Mouse (Mus musculus) telencephalon, adult 2 months (tissue): Measurements from ENCODE around the gene Vamp5.
A peak's percentile ranks its signal among the peaks of the same experiment; 100 is the strongest.

Source experiments
- DNase-seq: peaks from one replicate; pipeline ENCODE4 v3.0.0-alpha.2; 2011; ENCODE audit warnings: low read depth, low spot score

The Vamp5 gene

DNA sequence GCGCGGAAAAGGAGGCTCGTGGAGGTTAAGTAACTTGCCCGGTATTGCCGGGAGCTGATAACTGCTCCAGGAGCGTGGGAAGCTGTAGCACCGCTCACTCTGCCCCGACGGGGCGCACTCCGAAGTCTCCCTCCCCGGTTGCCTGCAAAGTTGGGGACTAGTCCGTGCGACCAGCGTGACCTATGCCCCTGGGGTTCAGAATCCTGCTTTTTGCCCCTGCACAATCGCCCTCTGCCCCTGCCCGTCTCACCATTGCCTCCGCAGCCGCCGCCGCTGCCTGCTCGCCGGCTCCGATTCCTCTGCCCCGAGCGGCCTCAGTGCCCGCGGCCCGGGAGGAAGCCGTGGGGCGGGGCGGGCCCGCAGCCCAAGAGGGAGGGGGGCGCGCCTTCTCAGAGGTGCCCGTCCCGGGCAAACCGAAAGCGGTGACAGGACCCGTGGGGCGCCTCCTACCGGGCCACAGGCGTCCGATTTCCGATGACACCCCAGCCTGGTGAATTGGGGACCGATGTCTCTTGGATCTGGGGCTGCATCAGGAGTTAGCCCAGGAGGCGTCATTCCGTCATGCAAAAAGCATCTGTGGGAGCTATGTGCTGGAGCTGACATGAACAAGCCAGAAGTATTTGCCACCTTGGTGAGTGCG lies at the start of gene Vamp5:
Vamp5 (minus strand) TSS at position 338 of the 640 bp plus-strand sequence.
- DNase-seq, result no peak

DNA sequence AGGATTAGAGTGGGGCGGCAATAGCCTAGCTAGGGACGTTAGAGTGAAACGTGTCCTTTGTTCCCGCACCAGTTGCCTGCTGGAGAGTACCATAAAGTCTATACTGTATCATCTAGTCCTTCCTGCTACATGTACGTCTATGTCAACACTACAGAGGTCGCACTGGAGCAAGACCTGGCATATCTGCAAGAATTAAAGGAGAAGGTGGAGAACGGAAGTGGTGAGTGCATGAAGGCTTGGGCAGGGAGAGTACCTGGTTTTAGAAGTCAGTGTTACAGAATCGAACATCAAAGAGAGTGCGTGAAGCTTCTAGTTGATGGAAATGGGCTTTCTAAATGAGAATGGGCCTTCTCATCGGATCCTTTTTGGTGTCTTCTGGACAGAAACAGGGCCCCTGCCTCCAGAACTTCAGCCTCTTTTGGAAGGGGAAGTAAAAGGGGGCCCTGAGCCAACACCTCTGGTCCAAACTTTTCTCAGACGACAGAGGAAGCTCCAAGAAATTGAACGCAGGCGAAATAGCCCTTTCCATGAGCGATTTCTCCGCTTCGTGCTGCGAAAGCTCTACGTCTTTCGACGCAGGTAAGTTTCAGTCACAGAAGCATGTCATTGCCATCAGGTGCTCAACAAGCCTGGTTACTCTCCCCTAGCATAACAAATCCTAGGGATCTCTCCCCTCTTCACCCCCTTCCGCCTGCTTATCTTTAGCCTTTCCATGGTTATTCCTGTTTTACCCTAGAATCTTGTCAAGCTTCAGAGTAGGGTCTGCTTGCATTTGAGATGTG lies 49.0 kb upstream of the Vamp5 start:
- DNase-seq, result no peak

DNA sequence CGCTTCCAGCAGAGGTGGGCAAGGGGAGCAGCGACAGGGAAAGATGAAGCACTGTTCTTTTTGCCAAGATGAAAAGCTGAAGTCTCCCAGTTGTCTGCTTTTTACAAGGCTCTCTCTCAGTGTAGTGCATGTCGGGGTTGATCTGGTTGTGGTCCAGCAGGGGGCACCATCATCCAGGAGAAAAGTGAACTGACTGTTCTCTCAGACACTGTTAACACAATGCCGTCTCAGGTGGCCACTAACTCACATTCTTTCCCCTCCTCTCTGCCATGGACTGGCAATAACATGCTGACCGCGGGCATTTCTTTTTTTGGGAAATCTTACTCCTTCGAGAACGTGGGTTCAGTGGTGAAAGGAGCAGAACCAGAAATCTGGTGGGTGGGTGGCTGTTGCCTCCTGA lies 47.8 kb upstream of the Vamp5 start:
- peak; percentile 40 for DNase-seq

GRCm38 (mm10) chr6:72425646-72426045 lies 45.4 kb upstream of the Vamp5 start:
- DNase-seq, result no peak

- no peak for DNase-seq
Observed at GRCm38 (mm10) chr6:72420901-72421300, 40.6 kb upstream of the Vamp5 start.

- no peak for DNase-seq
Observed at GRCm38 (mm10) chr6:72419806-72420205, 39.5 kb upstream of the Vamp5 start.

GRCm38 (mm10) chr6:72418279-72418678 lies 38.0 kb upstream of the Vamp5 start:
- DNase-seq, result no peak

- no peak for DNase-seq
Observed at GRCm38 (mm10) chr6:72415964-72416772, 35.9 kb upstream of the Vamp5 start.

DNA sequence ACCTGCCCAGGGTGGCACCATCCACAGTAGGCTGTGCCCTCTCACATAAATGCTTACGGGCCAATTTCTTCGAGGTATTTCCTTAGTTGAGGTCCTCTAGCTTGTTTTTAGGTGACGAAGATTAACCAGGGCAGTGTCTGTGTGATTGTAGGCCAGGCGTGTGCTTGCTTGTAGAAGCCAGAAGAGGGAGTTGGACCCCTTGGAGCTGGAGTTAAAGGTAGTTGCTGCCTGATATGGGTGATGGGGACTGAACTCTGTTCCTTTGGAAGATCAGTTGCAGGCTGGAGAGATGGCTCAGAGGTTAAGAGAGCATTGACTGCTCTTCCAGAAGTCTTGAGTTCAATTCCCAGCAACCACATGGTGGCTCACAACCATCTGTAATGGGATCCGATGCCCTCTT lies 34.9 kb upstream of the Vamp5 start:
- no peak for DNase-seq

- DNase-seq, result peak; percentile 85
Observed at GRCm38 (mm10) chr6:72414076-72414756, 33.9 kb upstream of the Vamp5 start, which contains the start of gene Ggcx. TSS of gene Ggcx (plus strand) at chr6:72414308.

DNA sequence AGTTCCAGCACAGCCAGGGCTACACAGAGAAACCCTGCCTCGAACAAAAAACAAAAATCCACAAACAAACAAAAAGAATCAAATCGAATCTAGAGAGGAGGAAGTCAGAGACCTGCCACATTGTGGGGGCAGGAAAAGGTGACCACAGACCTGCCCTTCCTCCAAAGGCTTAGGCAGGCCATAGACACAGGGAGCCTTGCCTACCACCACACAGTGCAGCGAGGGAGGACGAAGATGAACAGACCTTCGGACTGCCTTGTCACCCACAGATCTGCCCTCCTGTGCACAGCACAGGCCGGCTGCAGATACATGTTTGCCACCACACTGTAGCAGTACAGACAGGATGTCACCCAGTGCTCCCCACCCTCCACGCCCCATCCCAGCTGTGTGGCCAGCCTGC lies 30.2 kb upstream of the Vamp5 start:
- DNase-seq, result no peak

- DNase-seq, result no peak
Observed at GRCm38 (mm10) chr6:72410003-72410402, 29.7 kb upstream of the Vamp5 start.

DNA sequence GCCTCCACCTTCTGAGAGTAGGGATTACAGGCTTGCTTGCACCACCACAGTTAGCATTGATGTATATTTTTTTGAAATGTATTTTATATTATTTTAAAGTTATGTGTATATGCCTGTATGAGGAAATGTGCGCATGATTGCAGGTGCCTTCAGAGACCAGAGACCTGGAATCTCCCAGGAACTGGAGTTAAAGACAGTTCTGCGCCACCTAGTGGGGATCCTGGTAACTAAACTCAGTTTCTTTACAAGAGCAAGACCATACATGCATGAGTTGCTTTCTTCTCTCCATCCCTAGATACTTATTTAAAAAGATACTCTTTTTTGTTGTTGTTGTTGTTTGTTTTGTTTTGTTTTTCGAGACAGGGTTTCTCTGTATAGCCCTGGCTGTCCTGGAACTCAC lies 29.3 kb upstream of the Vamp5 start:
- peak; percentile 65 for DNase-seq

- peak; percentile 87 for DNase-seq
Observed at GRCm38 (mm10) chr6:72407119-72407518, 26.9 kb upstream of the Vamp5 start.

GRCm38 (mm10) chr6:72405356-72405755 lies 25.1 kb upstream of the Vamp5 start:
- DNase-seq, result no peak

DNA sequence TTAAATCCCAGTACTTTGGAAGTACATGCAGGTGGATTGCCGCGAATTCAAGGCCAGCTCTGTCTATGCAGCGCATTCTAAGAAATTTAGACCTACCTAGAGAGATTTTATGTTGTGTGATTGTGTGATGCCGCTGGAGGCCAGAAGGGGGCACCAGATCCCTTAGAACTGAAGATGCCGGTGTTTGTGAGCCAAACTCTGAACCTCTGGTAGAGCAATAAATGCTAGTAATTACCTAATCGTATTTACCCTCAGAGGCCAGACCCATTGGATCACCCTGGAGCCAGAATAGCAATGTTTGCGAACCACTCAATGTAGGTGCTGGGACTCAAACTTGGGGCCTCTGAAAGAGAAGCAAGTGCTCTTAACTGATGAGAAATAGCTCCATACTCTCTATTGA lies 21.6 kb upstream of the Vamp5 start:
- no peak for DNase-seq

GRCm38 (mm10) chr6:72399967-72400366 lies 19.7 kb upstream of the Vamp5 start:
- no peak for DNase-seq

DNA sequence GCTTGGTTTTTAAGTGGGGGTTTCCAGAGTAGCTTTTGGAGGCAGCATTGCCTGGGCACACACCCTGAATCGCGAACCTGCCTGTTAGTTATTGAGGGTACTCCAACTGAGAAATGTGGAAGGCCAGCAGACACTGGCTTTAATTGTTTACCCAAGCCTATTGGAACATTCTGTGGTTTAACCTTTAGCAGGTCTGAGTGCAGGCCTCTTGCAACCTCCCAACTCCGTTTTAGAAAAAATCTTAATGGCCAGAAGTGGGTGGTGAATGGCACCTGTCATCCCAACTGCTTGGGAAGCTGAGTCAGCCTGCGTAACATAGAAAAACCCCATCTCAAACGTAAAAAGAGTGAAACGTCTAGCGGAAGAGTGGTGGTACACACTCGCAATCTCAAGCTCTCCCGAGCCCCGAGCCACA lies 16.6 kb upstream of the Vamp5 start:
- no peak for DNase-seq

GRCm38 (mm10) chr6:72392341-72392740 lies 12.1 kb upstream of the Vamp5 start:
- no peak for DNase-seq

DNA sequence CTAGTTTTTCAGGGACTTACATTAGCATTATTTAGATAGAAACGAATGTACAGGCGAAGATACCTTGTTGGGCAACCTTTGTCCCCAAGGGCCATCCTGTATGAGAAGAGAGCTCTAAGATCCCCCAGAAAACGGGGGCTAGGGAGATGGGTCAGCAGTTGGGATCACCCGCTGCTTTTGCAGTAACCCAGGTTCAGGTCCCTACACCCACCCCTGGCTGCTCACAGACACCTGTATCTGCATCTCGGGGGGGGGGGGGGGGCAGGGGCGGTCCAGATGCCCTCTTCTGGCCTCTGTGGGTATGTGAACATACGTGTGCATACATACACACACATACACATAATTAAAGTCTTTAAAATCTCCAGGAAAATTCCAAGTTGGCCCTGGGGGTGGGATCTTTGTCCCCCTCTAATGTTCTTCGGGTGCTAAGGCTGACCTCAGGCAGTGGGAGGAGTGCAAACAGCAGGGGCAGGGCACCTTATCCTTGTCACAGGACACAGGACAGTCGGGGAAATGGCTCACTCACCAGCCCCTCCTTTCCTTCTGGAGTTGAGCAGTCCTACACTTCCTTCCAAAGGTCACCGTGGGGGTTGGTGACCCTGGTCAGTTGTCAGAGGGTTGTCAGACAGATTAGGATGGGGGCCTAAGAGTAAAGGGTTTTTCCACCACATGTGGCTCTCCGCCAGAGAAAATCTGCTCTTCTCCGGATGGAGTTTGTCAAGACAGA lies 10.7 kb upstream of the Vamp5 start:
- DNase-seq, result no peak
